Mouse (Mus musculus) testis, adult 2 months (tissue): ENCODE measurements at regions not wholly inside any gene's neighbourhood (a gene's known extent, or its start where the extent isn't known, plus 50 kb on each side); places are given as distances from the start of the nearest gene placed in this dataset.

Source experiments
- H3K27ac ChIP-seq: fragments of 200-500 bp; 2 replicates; pipeline ENCODE4 v1.5.1; 2012; ENCODE audit warnings: low read depth, low read length; ENCODE audit not compliant: control insufficient read depth, insufficient read depth
- H3K27me3 ChIP-seq: fragments of 200-500 bp; 2 replicates; pipeline ENCODE4 v1.6.1; 2012; ENCODE audit warnings: mild to moderate bottlenecking, low read length, moderate library complexity; ENCODE audit not compliant: control insufficient read depth, insufficient read depth
- H3K36me3 ChIP-seq: fragments of 200-500 bp; 2 replicates; pipeline ENCODE4 v1.6.1; 2012; ENCODE audit warnings: mild to moderate bottlenecking, low read length; ENCODE audit not compliant: control insufficient read depth, insufficient read depth
- H3K4me1 ChIP-seq: fragments of 200-500 bp; 2 replicates; pipeline ENCODE4 v1.6.1; 2012; ENCODE audit warnings: low read length; ENCODE audit not compliant: control insufficient read depth, insufficient read depth
- H3K4me3 ChIP-seq: fragments of 200-500 bp; 2 replicates; pipeline ENCODE4 v1.5.1; 2012; ENCODE audit warnings: low read depth, mild to moderate bottlenecking, low read length, moderate library complexity, mixed read lengths; ENCODE audit not compliant: control insufficient read depth
- CTCF ChIP-seq: fragments of 200-500 bp; IDR thresholded peaks from 2 replicates; pipeline ENCODE4 v1.5.1; 2012; ENCODE audit warnings: low read depth, mild to moderate bottlenecking, inconsistent platforms, low read length, moderate library complexity; ENCODE audit not compliant: control insufficient read depth, insufficient read depth, insufficient replicate concordance
- POLR2A ChIP-seq: fragments of 200-500 bp; IDR thresholded peaks from 2 replicates; pipeline ENCODE4 v1.6.1; 2012; ENCODE audit warnings: low read depth, mild to moderate bottlenecking, inconsistent platforms, low read length, moderate library complexity; ENCODE audit not compliant: control insufficient read depth

GRCm38 (mm10) chr7:40786758-40787157 lies 111.4 kb upstream of the Vstm2b start:
- Histone ChIP-seq H3K4me1 (no peaks in the 10 kb centered on the region), H3K27me3 (no peaks in the 10 kb centered on the region), H3K27ac (no peak overlapping the region), H3K4me3 (no peak overlapping the region), H3K36me3 (no peaks in the 10 kb centered on the region)
- no peak for TF ChIP-seq CTCF
- TF ChIP-seq POLR2A: no peak

GRCm38 (mm10) chr7:40788486-40788885 lies 109.6 kb upstream of the Vstm2b start:
- Histone ChIP-seq H3K4me3 (no peak overlapping the region), H3K27me3 (no peaks in the 10 kb centered on the region), H3K4me1 (no peaks in the 10 kb centered on the region), H3K36me3 (no peaks in the 10 kb centered on the region), H3K27ac (no peak overlapping the region)
- TF ChIP-seq POLR2A (no peak), CTCF (no peak)

- Histone ChIP-seq H3K4me1 (no peaks in the 10 kb centered on the region), H3K27ac (no peak overlapping the region), H3K4me3 (no peak overlapping the region), H3K36me3 (no peaks in the 10 kb centered on the region), H3K27me3 (no peaks in the 10 kb centered on the region)
- TF ChIP-seq CTCF: no peak
- no peak for TF ChIP-seq POLR2A
These were observed 103.5 kb upstream of the Vstm2b start for GRCm38 (mm10) chr7:40794458-40795207.

- TF ChIP-seq POLR2A (no peak), CTCF (no peak)
- H3K27me3 ChIP-seq: no peaks in the 10 kb centered on the region
- H3K4me1 ChIP-seq: no peaks in the 10 kb centered on the region
These were observed 98.3 kb upstream of the Vstm2b start for GRCm38 (mm10) chr7:40799794-40800193.

GRCm38 (mm10) chr7:40801291-40801690 lies 96.8 kb upstream of the Vstm2b start:
- TF ChIP-seq POLR2A: no peak
- no peak for TF ChIP-seq CTCF

More at GRCm38 (mm10) chr7:40799794-40800193, 98.3 kb upstream of the Vstm2b start:
- no peak overlapping the region for H3K4me3 ChIP-seq
- H3K36me3 ChIP-seq: no peaks in the 10 kb centered on the region
- no peak overlapping the region for H3K27ac ChIP-seq

GRCm38 (mm10) chr7:40805211-40805610 lies 92.9 kb upstream of the Vstm2b start:
- no peaks in the 10 kb centered on the region for H3K27me3 ChIP-seq
- H3K4me3 ChIP-seq: no peak overlapping the region
- TF ChIP-seq CTCF (no peak), POLR2A (no peak)
- no peaks in the 10 kb centered on the region for H3K4me1 ChIP-seq
- H3K27ac ChIP-seq: no peak overlapping the region
- no peaks in the 10 kb centered on the region for H3K36me3 ChIP-seq

More at GRCm38 (mm10) chr7:40801291-40801690, 96.8 kb upstream of the Vstm2b start:
- no peaks in the 10 kb centered on the region for H3K27me3 ChIP-seq
- H3K4me3 ChIP-seq: no peak overlapping the region
- no peaks in the 10 kb centered on the region for H3K4me1 ChIP-seq
- H3K36me3 ChIP-seq: no peaks in the 10 kb centered on the region
- no peak overlapping the region for H3K27ac ChIP-seq

- Histone ChIP-seq H3K4me1 (no peaks in the 10 kb centered on the region), H3K4me3 (no peak overlapping the region), H3K36me3 (no peaks in the 10 kb centered on the region), H3K27me3 (no peaks in the 10 kb centered on the region), H3K27ac (no peak overlapping the region)
- TF ChIP-seq CTCF (no peak), POLR2A (no peak)
These were observed 92.3 kb upstream of the Vstm2b start for GRCm38 (mm10) chr7:40805866-40806265.
